Mouse (Mus musculus): ENCODE measurements at regions not wholly inside any gene's neighbourhood (a gene's known extent, or its start where the extent isn't known, plus 50 kb on each side); places are given as distances from the start of the nearest gene placed in this dataset.

GRCm38 (mm10) chr2:128318266-128318665 lies 192.4 kb downstream of the Bcl2l11 start:
- Histone ChIP-seq H3K27ac (ENCODE audit: insufficient read depth, low read length) (no peak overlapping the region), H3K4me1 (ENCODE audit: control insufficient read depth, insufficient read depth, low read length) (peaks cover 3% of the 10 kb centered on the region), H3K4me3 (replicated peaks; ENCODE audit: insufficient read depth, low read depth, low read length) (no peak overlapping the region), H3K27me3 (ENCODE audit: control insufficient read depth, insufficient read depth, low read length) (no peaks in the 10 kb centered on the region)
- TF ChIP-seq POLR2A (IDR thresholded peaks at IDR 0.05; ENCODE audit: borderline replicate concordance, insufficient read depth, low read length) (no peak), CTCF (IDR thresholded peaks at IDR 0.05; ENCODE audit: borderline replicate concordance, insufficient read depth, low read depth, low read length) (no peak)
- no peak for DNase-seq
- 92% methylated on average over 4 of the region's 4 CpGs for WGBS

- Histone ChIP-seq H3K4me3 (replicated peaks; ENCODE audit: insufficient read depth, low read depth, low read length) (no peak overlapping the region), H3K4me1 (ENCODE audit: control insufficient read depth, insufficient read depth, low read length) (no peaks in the 10 kb centered on the region), H3K27me3 (ENCODE audit: control insufficient read depth, insufficient read depth, low read length) (no peaks in the 10 kb centered on the region), H3K27ac (ENCODE audit: insufficient read depth, low read length) (no peak overlapping the region)
- 87% methylated on average over 5 of the region's 5 CpGs for WGBS
- no peak for TF ChIP-seq POLR2A (IDR thresholded peaks at IDR 0.05; ENCODE audit: borderline replicate concordance, insufficient read depth, low read length)
- no peak for DNase-seq
These were observed 193.1 kb downstream of the Bcl2l11 start for GRCm38 (mm10) chr2:128318956-128319355.

- no peaks in the 10 kb centered on the region for H3K27me3 ChIP-seq (ENCODE audit: control insufficient read depth, insufficient read depth, low read length)
- WGBS: 54% methylated on average over 2 of the region's 2 CpGs
- H3K27ac ChIP-seq (ENCODE audit: insufficient read depth, low read length): no peak overlapping the region
- H3K4me3 ChIP-seq (replicated peaks; ENCODE audit: insufficient read depth, low read depth, low read length): no peak overlapping the region
- DNase-seq: peak in 1 of 2 experiments; percentile 36
- no peaks in the 10 kb centered on the region for H3K4me1 ChIP-seq (ENCODE audit: control insufficient read depth, insufficient read depth, low read length)
- TF ChIP-seq POLR2A (IDR thresholded peaks at IDR 0.05; ENCODE audit: borderline replicate concordance, insufficient read depth, low read length) (no peak), CTCF (IDR thresholded peaks at IDR 0.05; ENCODE audit: borderline replicate concordance, insufficient read depth, low read depth, low read length) (no peak)
These were observed 195.6 kb downstream of the Bcl2l11 start for GRCm38 (mm10) chr2:128321475-128321874.

GRCm38 (mm10) chr2:128324256-128325096 lies 198.6 kb downstream of the Bcl2l11 start:
- 46% methylated on average over 13 of the region's 13 CpGs for WGBS
- TF ChIP-seq POLR2A (IDR thresholded peaks at IDR 0.05; ENCODE audit: borderline replicate concordance, insufficient read depth, low read length): no peak
- TF ChIP-seq CTCF (IDR thresholded peaks at IDR 0.05; ENCODE audit: borderline replicate concordance, insufficient read depth, low read depth, low read length): no peak
- H3K4me1 ChIP-seq (ENCODE audit: control insufficient read depth, insufficient read depth, low read length): no peaks in the 10 kb centered on the region
- no peak overlapping the region for H3K27ac ChIP-seq (ENCODE audit: insufficient read depth, low read length)
- no peak overlapping the region for H3K4me3 ChIP-seq (replicated peaks; ENCODE audit: insufficient read depth, low read depth, low read length)
- DNase-seq: no peak
- H3K27me3 ChIP-seq (ENCODE audit: control insufficient read depth, insufficient read depth, low read length): no peaks in the 10 kb centered on the region

- Histone ChIP-seq H3K27ac (ENCODE audit: insufficient read depth, low read length) (no peak overlapping the region), H3K4me1 (ENCODE audit: control insufficient read depth, insufficient read depth, low read length) (no peaks in the 10 kb centered on the region), H3K4me3 (replicated peaks; ENCODE audit: insufficient read depth, low read depth, low read length) (no peak overlapping the region), H3K27me3 (ENCODE audit: control insufficient read depth, insufficient read depth, low read length) (no peaks in the 10 kb centered on the region)
- no peak for TF ChIP-seq CTCF (IDR thresholded peaks at IDR 0.05; ENCODE audit: borderline replicate concordance, insufficient read depth, low read depth, low read length)
- TF ChIP-seq POLR2A (IDR thresholded peaks at IDR 0.05; ENCODE audit: borderline replicate concordance, insufficient read depth, low read length): no peak
- 59% methylated on average over 4 of the region's 4 CpGs for WGBS
- no peak for DNase-seq
These were observed 199.2 kb downstream of the Bcl2l11 start for GRCm38 (mm10) chr2:128325097-128325421.

GRCm38 (mm10) chr2:128325456-128325855 lies 199.6 kb downstream of the Bcl2l11 start:
- 94% methylated on average over 4 of the region's 4 CpGs for WGBS
- Histone ChIP-seq H3K27ac (ENCODE audit: insufficient read depth, low read length) (no peak overlapping the region), H3K27me3 (ENCODE audit: control insufficient read depth, insufficient read depth, low read length) (no peaks in the 10 kb centered on the region), H3K4me1 (ENCODE audit: control insufficient read depth, insufficient read depth, low read length) (no peaks in the 10 kb centered on the region), H3K4me3 (replicated peaks; ENCODE audit: insufficient read depth, low read depth, low read length) (no peak overlapping the region)
- no peak for TF ChIP-seq POLR2A (IDR thresholded peaks at IDR 0.05; ENCODE audit: borderline replicate concordance, insufficient read depth, low read length)
- TF ChIP-seq CTCF (IDR thresholded peaks at IDR 0.05; ENCODE audit: borderline replicate concordance, insufficient read depth, low read depth, low read length): no peak
- no peak for DNase-seq

- H3K4me1 ChIP-seq (ENCODE audit: control insufficient read depth, insufficient read depth, low read length): no peaks in the 10 kb centered on the region
- 84% methylated on average over 9 of the region's 9 CpGs for WGBS
- H3K4me3 ChIP-seq (replicated peaks; ENCODE audit: insufficient read depth, low read depth, low read length): no peak overlapping the region
- no peaks in the 10 kb centered on the region for H3K27me3 ChIP-seq (ENCODE audit: control insufficient read depth, insufficient read depth, low read length)
- no peak for DNase-seq
- H3K27ac ChIP-seq (ENCODE audit: insufficient read depth, low read length): no peak overlapping the region
- TF ChIP-seq POLR2A (IDR thresholded peaks at IDR 0.05; ENCODE audit: borderline replicate concordance, insufficient read depth, low read length): no peak
- no peak for TF ChIP-seq CTCF (IDR thresholded peaks at IDR 0.05; ENCODE audit: borderline replicate concordance, insufficient read depth, low read depth, low read length)
These were observed 205.0 kb downstream of the Bcl2l11 start for GRCm38 (mm10) chr2:128330833-128331232.

GRCm38 (mm10) chr2:128331275-128331674 lies 205.4 kb downstream of the Bcl2l11 start:
- Histone ChIP-seq H3K27ac (ENCODE audit: insufficient read depth, low read length) (no peak overlapping the region), H3K27me3 (ENCODE audit: control insufficient read depth, insufficient read depth, low read length) (no peaks in the 10 kb centered on the region), H3K4me1 (ENCODE audit: control insufficient read depth, insufficient read depth, low read length) (no peaks in the 10 kb centered on the region), H3K4me3 (replicated peaks; ENCODE audit: insufficient read depth, low read depth, low read length) (no peak overlapping the region)
- DNase-seq: no peak
- no peak for TF ChIP-seq CTCF (IDR thresholded peaks at IDR 0.05; ENCODE audit: borderline replicate concordance, insufficient read depth, low read depth, low read length)
- TF ChIP-seq POLR2A (IDR thresholded peaks at IDR 0.05; ENCODE audit: borderline replicate concordance, insufficient read depth, low read length): no peak
- 48% methylated on average over 10 of the region's 10 CpGs for WGBS

All from cerebellum, adult 2 months (tissue).